Mouse (Mus musculus) forebrain, embryonic 14.5 days (tissue): ENCODE measurements around the gene Grik3. TPM values are rescaled to one million over a fixed set of nuclear protein-coding genes. Genes with fewer than 3 reads are reported as not detected.

Experiments used
- ATAC-seq: fragments of 200-750 bp; cut with Nextera tagmentation; 2 replicates; pipeline ENCODE4 v1.8.0; 2017; ENCODE audit warnings: mild to moderate bottlenecking, moderate library complexity
- DNase-seq: peaks from one replicate; pipeline ENCODE4 v3.0.0-alpha.2; 2015; ENCODE audit warnings: low spot score
- H3K27ac ChIP-seq: fragments of 300-500 bp; sonication (generic); 2 replicates; pipeline ENCODE4 v1.5.1; 2014; ENCODE audit warnings: low read depth, mild to moderate bottlenecking, control low read depth, low read length, moderate library complexity
- H3K27me3 ChIP-seq: fragments of 300-500 bp; sonication (generic); replicated peaks from 2 replicates; pipeline ENCODE4 v1.6.1; 2014; ENCODE audit warnings: low read length, control low read depth, mixed read lengths; ENCODE audit not compliant: control insufficient read depth, insufficient read depth
- H3K36me3 ChIP-seq: fragments of 300-500 bp; sonication (generic); 2 replicates; pipeline ENCODE4 v1.6.1; 2014; ENCODE audit warnings: low read length, control low read depth; ENCODE audit not compliant: control insufficient read depth, insufficient read depth
- H3K4me1 ChIP-seq: fragments of 300-500 bp; sonication (generic); 2 replicates; pipeline ENCODE4 v1.6.1; 2014; ENCODE audit warnings: antibody characterized with exemption, low read length, control low read depth; ENCODE audit not compliant: control insufficient read depth, insufficient read depth
- H3K4me2 ChIP-seq: fragments of 300-500 bp; sonication (generic); 2 replicates; pipeline ENCODE4 v1.6.1; 2014; ENCODE audit warnings: mild to moderate bottlenecking, control low read depth, low read length
- H3K4me3 ChIP-seq: fragments of 300-500 bp; sonication (generic); 2 replicates; pipeline ENCODE4 v1.5.1; 2014; ENCODE audit warnings: low read depth, low read length, control low read depth
- H3K9ac ChIP-seq: fragments of 300-500 bp; sonication (generic); 2 replicates; pipeline ENCODE4 v1.6.1; 2014; ENCODE audit warnings: mild to moderate bottlenecking, low read length, control low read depth, moderate library complexity
- H3K9me3 ChIP-seq: fragments of 300-500 bp; sonication (generic); replicated peaks from 2 replicates; pipeline ENCODE4 v1.6.1; 2016; ENCODE audit warnings: low read length, control low read depth, mixed read lengths; ENCODE audit not compliant: control insufficient read depth
- WGBS: fragments of 180-500 bp; shearing (Covaris S2); extraction: QIAGEN DNeasy Blood & Tissue Kit; methylation state at CpG from one replicate; pipeline ENCODE4 v1.1.7; 2014; 5-methylcytosine and 5-hydroxymethylcytosine counted together
- polyA plus RNA-seq: library from polyadenylated mRNA; unstranded; fragments of >200 nt; fragmentation: Nextera tagmentation; extraction: Ambion mirVana; gene quantifications from 2 replicates; pipeline ENCODE4 v1.2.1, GENCODE M21; 2014

Gene Grik3
- polyA plus RNA-seq, 1 experiment from 2014 or later: 4.3 TPM

DNA sequence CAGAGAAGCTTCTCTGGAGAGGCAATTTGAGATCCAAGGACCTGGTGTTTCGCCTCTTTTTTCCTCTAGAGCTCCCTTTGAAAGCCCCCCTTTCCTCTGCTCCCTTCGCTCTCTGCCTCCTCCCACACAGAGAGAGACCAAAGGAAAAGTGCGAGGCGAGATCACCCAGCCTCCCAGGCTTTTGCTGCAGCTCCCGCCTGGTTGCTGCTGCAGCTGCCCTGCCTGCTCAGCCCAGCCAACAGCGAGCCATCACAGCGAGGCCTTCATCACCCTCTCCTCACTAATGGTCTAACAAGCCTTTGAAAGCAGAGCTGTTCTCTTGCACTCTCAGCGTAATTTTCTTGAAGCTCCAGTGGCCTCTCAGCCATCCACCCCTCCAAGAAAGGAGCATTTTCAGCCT is 196.6 kb downstream of the Grik3 start:
- no peak overlapping the region for H3K27ac ChIP-seq
- 38% methylated on average over 8 of the region's 8 CpGs for WGBS
- H3K4me1 ChIP-seq: no peaks in the 10 kb centered on the region
- no peak overlapping the region for H3K4me2 ChIP-seq
- 0 out of 2 replicates have a peak, but pooled peaks cover 3% of the 10 kb centered on the region for H3K36me3 ChIP-seq
- no peaks in the 10 kb centered on the region for H3K9me3 ChIP-seq
- ATAC-seq (peak; percentile 44; the same call in 1 of the 2 replicates), DNase-seq (peak; percentile 27)
- H3K4me3 ChIP-seq: no peak overlapping the region
- H3K9ac ChIP-seq: no peak overlapping the region
- H3K27me3 ChIP-seq: no peaks in the 10 kb centered on the region

DNA sequence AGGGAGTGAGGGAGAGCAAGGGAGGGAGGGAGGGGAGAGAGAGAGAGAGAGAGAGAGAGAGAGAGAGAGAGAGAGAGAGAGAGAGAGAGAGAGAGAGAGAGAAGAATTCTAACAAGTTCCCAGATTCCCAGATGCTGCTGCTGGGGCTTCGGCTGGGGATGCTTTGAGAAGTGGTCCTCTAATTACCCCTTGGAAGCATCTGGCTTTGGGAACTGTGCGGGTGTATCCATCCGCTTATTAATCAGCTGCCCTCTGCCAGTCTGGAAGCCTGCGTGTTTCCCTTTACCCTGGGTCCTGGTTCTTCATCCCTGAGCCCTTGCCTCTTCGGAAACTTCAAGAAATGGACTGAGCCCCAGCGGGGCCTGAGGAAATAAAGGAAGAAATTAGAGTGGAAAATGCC is 204.9 kb downstream of the Grik3 start:
- 0 out of 2 replicates have a peak overlapping the region, but pooled peaks have one; percentile 4 for H3K4me2 ChIP-seq
- H3K9me3 ChIP-seq: no peaks in the 10 kb centered on the region
- WGBS: 9% methylated on average over 6 of the region's 6 CpGs
- no peak for ATAC-seq
- peak; percentile 69 for DNase-seq
- peak overlapping the region; percentile 15; the same call in 1 of the 2 replicates for H3K27ac ChIP-seq
- peaks cover 28% of the 10 kb centered on the region for H3K4me1 ChIP-seq
- no peak overlapping the region for H3K9ac ChIP-seq
- H3K4me3 ChIP-seq: no peak overlapping the region
- H3K27me3 ChIP-seq: peaks cover 4% of the 10 kb centered on the region; the same call in 1 of the 2 replicates
- H3K36me3 ChIP-seq: 0 out of 2 replicates have a peak, but pooled peaks cover 3% of the 10 kb centered on the region

DNA sequence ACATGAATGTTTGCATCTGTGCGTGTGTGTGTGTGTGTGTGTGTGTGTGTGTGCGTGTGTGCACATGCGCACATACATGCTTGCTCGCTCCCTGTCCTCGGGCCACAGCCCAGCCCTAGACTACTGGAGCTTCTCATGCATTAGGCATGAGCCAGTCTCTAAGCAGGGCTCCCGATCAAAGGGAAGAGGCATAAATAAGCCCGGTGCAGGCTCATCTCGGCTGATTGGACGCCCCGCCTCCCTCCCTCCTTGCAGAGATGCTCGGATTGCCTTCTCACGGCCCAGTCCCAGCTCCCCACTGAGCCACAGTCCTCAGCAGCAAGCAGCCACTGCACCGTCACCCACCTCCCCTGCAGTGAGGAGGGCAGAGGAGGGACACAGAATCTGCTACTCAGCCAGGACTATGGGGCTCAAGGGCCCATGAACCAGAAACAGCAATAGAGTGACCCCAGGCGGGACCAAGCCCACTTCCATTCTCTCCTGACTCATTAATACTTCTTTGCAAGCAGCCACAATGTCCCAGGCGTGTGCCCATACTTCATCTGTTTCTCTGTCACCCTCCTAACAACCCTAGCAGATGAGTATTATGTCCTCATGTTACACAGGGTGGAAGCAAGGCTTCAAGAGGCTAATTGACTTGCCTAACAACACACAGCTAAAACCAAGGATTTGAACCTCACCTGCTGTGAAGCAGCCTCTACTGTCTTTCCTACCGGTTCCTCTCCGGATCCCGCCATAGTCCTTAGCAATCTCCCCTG is 205.9 kb downstream of the Grik3 start:
- Histone ChIP-seq H3K4me2 (0 out of 2 replicates have a peak overlapping the region, but pooled peaks have one; percentile 4), H3K36me3 (0 out of 2 replicates have a peak, but pooled peaks cover under 1% of the 10 kb centered on the region), H3K4me1 (peaks cover 35% of the 10 kb centered on the region), H3K9me3 (no peaks in the 10 kb centered on the region), H3K27ac (peak overlapping the region; percentile 15; the same call in 1 of the 2 replicates), H3K27me3 (peaks cover 4% of the 10 kb centered on the region; the same call in 1 of the 2 replicates), H3K4me3 (no peak overlapping the region), H3K9ac (no peak overlapping the region)
- DNase-seq (peak; percentile 90), ATAC-seq (peak; percentile 93)
- 5% methylated on average over 18 of the region's 18 CpGs for WGBS

- 17% methylated on average over 9 of the region's 9 CpGs for WGBS
- H3K4me2 ChIP-seq: no peak overlapping the region
- peaks cover 4% of the 10 kb centered on the region; the same call in 1 of the 2 replicates for H3K27me3 ChIP-seq
- DNase-seq: peak; percentile 51
- ATAC-seq: no peak; the same call in 1 of the 2 replicates
- H3K4me3 ChIP-seq: no peak overlapping the region
- peaks cover 41% of the 10 kb centered on the region for H3K4me1 ChIP-seq
- H3K27ac ChIP-seq: peak overlapping the region; percentile 22; the same call in 1 of the 2 replicates
- no peaks in the 10 kb centered on the region for H3K9me3 ChIP-seq
- 0 out of 2 replicates have a peak overlapping the region, but pooled peaks have one; percentile 21 for H3K9ac ChIP-seq
- no peaks in the 10 kb centered on the region for H3K36me3 ChIP-seq
These were observed 207.1 kb downstream of the Grik3 start for GRCm38 (mm10) chr4:125697626-125698025.

GRCm38 (mm10) chr4:125699056-125699455 is 208.6 kb downstream of the Grik3 start:
- DNase-seq (no peak), ATAC-seq (no peak)
- Histone ChIP-seq H3K9me3 (no peaks in the 10 kb centered on the region), H3K4me3 (no peak overlapping the region), H3K9ac (no peak overlapping the region), H3K4me1 (peaks cover 53% of the 10 kb centered on the region), H3K4me2 (no peak overlapping the region), H3K27ac (no peak overlapping the region), H3K36me3 (no peaks in the 10 kb centered on the region), H3K27me3 (peaks cover 4% of the 10 kb centered on the region; the same call in 1 of the 2 replicates)
- 84% methylated on average over 7 of the region's 7 CpGs for WGBS

GRCm38 (mm10) chr4:125700331-125700730 is 209.8 kb downstream of the Grik3 start:
- no peak overlapping the region for H3K4me2 ChIP-seq
- H3K4me3 ChIP-seq: no peak overlapping the region
- H3K9ac ChIP-seq: no peak overlapping the region
- DNase-seq (peak; percentile 68), ATAC-seq (no peak)
- 0 out of 2 replicates have a peak, but pooled peaks cover 8% of the 10 kb centered on the region for H3K36me3 ChIP-seq
- peaks cover 53% of the 10 kb centered on the region for H3K4me1 ChIP-seq
- no peak overlapping the region; the same call in 1 of the 2 replicates for H3K27ac ChIP-seq
- no peaks in the 10 kb centered on the region for H3K9me3 ChIP-seq
- H3K27me3 ChIP-seq: peaks cover 4% of the 10 kb centered on the region; the same call in 1 of the 2 replicates
- WGBS: 34% methylated on average over 8 of the region's 8 CpGs

DNA sequence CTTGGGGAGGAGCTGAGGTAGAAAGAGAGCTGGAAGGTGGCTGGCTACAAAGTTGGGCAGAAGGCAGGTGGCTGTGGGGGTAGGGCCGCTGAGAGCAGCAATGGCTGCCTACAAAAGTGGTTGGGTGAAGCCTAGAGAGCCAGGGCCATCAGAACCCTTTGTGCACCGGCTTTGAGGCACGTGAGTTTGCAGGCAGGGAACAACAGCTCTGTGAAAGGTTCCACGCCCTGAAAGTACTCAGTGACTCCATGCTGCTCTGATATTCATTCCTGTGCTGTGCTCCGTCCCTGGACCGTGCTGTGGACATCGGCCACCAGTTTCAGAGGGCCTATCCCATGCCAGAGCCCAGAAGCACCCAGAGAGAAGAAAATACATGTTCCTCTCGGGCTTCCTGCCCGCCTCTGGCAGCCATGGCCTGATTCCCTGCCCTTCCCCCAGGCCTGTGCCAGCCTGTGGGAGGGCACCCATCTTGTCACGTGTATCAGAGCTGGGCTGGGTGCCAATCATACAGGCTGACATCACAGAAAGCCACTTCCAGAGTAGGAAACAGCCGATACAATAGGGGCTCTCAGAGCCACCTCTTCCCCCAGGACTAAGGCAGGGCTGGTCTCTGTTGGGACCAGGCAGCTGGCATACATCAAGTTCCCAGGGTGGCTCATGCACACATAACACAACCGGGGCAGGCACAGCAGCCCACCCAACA is 212.3 kb downstream of the Grik3 start:
- peaks cover 38% of the 10 kb centered on the region for H3K4me1 ChIP-seq
- H3K9ac ChIP-seq: no peak overlapping the region
- peak overlapping the region; percentile 78 for H3K27ac ChIP-seq
- peak; percentile 96 for DNase-seq
- peaks cover 4% of the 10 kb centered on the region; the same call in 1 of the 2 replicates for H3K27me3 ChIP-seq
- H3K4me3 ChIP-seq: no peak overlapping the region
- WGBS: 37% methylated on average over 12 of the region's 12 CpGs
- ATAC-seq: peak; percentile 92
- H3K36me3 ChIP-seq: 0 out of 2 replicates have a peak, but pooled peaks cover 12% of the 10 kb centered on the region
- no peaks in the 10 kb centered on the region for H3K9me3 ChIP-seq
- no peak overlapping the region for H3K4me2 ChIP-seq

DNA sequence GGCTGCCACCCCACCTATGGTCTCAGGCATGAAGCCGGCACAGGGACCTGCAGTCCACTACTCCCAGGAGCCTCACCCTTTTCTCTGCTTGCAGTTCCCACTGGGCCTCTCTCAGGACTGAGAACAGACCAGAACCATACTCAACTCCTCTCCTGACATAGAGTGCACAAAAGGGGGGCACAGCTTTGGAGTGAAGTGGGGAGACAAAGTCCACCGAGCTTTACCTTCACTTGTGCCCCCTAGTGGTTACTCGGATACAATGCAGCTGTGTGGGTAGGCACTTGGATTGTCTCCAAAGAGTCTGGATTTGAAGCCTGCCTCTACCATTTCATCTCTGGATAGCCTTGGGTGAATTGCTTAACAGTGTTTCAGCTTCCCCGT is 212.8 kb downstream of the Grik3 start:
- no peak overlapping the region for H3K4me3 ChIP-seq

More for the DNA sequence above, 212.8 kb downstream of the Grik3 start:
- ATAC-seq (no peak; the same call in none of the 2 replicates), DNase-seq (peak; percentile 84)
- Histone ChIP-seq H3K27ac (peak overlapping the region; percentile 78), H3K4me1 (peaks cover 34% of the 10 kb centered on the region), H3K9ac (no peak overlapping the region), H3K4me2 (no peak overlapping the region), H3K9me3 (no peaks in the 10 kb centered on the region), H3K27me3 (no peaks in the 10 kb centered on the region), H3K36me3 (peaks cover 16% of the 10 kb centered on the region; the same call in 1 of the 2 replicates)
- 27% methylated on average over 4 of the region's 4 CpGs for WGBS
